Mouse (Mus musculus) heart, embryonic 14.5 days (tissue): Measurements from ENCODE around the gene Gm4559. TPM values are rescaled to one million over a fixed set of nuclear protein-coding genes. Genes with fewer than 3 reads are reported as not detected.
"Not testable (repeated sequence)": the region's sequence is repeated elsewhere in the genome, so short reads cannot be mapped to it uniquely, and the experiment has no call there.

Experiments
- ATAC-seq: fragments of 200-750 bp; cut with Nextera tagmentation; 2 replicates; pipeline ENCODE4 v1.8.0; 2017; ENCODE audit warnings: low read depth, moderate TSS enrichment; ENCODE audit not compliant: insufficient number of reproducible peaks, insufficient read depth, low FRiP score
- H3K27ac ChIP-seq, 2 experiments: fragments of 200-500 bp in 1 of 2; fragments of 300-500 bp in 1 of 2; sonication (generic) in 1 of 2; replicated peaks in 1 of 2; 2 replicates each; pipeline ENCODE4 v1.5.1; 2012 to 2014; ENCODE audit warnings: low read depth in 2 of 2, low read length in 2 of 2, control low read depth in 1 of 2, mild to moderate bottlenecking in 1 of 2, mixed read lengths in 1 of 2; ENCODE audit not compliant: control insufficient read depth in 1 of 2, insufficient read depth in 1 of 2
- H3K27me3 ChIP-seq: fragments of 300-500 bp; sonication (generic); 2 replicates; pipeline ENCODE4 v1.6.1; 2014; ENCODE audit warnings: mild to moderate bottlenecking, low read length, control low read depth; ENCODE audit not compliant: control insufficient read depth, insufficient read depth
- H3K36me3 ChIP-seq: fragments of 300-500 bp; sonication (generic); 2 replicates; pipeline ENCODE4 v1.6.1; 2014; ENCODE audit warnings: mild to moderate bottlenecking, control low read depth, low read length, mixed read lengths; ENCODE audit not compliant: control insufficient read depth, insufficient read depth
- H3K4me1 ChIP-seq, 2 experiments: fragments of 200-500 bp in 1 of 2; fragments of 300-500 bp in 1 of 2; sonication (generic) in 1 of 2; 2 replicates each; pipeline ENCODE4 v1.6.1; 2012 to 2014; ENCODE audit warnings: low read length in 2 of 2, control low read depth in 1 of 2, mixed read lengths in 1 of 2; ENCODE audit not compliant: control insufficient read depth in 2 of 2, insufficient read depth in 2 of 2
- H3K4me2 ChIP-seq: fragments of 300-500 bp; sonication (generic); 2 replicates; pipeline ENCODE4 v1.6.1; 2014; ENCODE audit warnings: mild to moderate bottlenecking, low read length
- H3K4me3 ChIP-seq, 2 experiments: fragments of 200-500 bp in 1 of 2; fragments of 300-500 bp in 1 of 2; sonication (generic) in 1 of 2; 2 replicates each; pipeline ENCODE4 v1.5.1; 2012 to 2014; ENCODE audit warnings: low read length in 2 of 2, mild to moderate bottlenecking in 2 of 2, control low read depth in 1 of 2, low read depth in 1 of 2, moderate library complexity in 1 of 2; ENCODE audit not compliant: control insufficient read depth in 1 of 2, insufficient read depth in 1 of 2
- H3K9ac ChIP-seq: fragments of 300-500 bp; sonication (generic); 2 replicates; pipeline ENCODE4 v1.6.1; 2014; ENCODE audit warnings: mild to moderate bottlenecking, low read length
- H3K9me3 ChIP-seq: fragments of 300-500 bp; sonication (generic); 2 replicates; pipeline ENCODE4 v1.6.1; 2016; ENCODE audit warnings: low read length, control low read depth; ENCODE audit not compliant: control insufficient read depth
- WGBS: fragments of 180-500 bp; shearing (Covaris S2); extraction: QIAGEN DNeasy Blood & Tissue Kit; methylation state at CpG from one replicate; pipeline ENCODE4 v1.1.7; 2014; 5-methylcytosine and 5-hydroxymethylcytosine counted together
- polyA plus RNA-seq: library from polyadenylated mRNA; unstranded; fragments of >200 nt; fragmentation: Nextera tagmentation; extraction: Ambion mirVana; gene quantifications from 2 replicates; pipeline ENCODE4 v1.2.1, GENCODE M21; 2014

Gm4559 gene
- polyA plus RNA-seq, 1 experiment from 2014 or later: not detected

- H3K4me3 ChIP-seq, H3K9me3 ChIP-seq, H3K27ac ChIP-seq, H3K4me2 ChIP-seq, ATAC-seq, H3K36me3 ChIP-seq, H3K4me1 ChIP-seq, H3K27me3 ChIP-seq, H3K9ac ChIP-seq: not testable (repeated sequence)
- WGBS: 47% methylated on average over 9 of the region's 9 CpGs
Observed at GRCm38 (mm10) chr7:142285910-142286612, 11.9 kb upstream of the Gm4559 start.

- peak overlapping the region; percentile 89 for H3K9ac ChIP-seq
- ATAC-seq: no peak
- H3K4me2 ChIP-seq: peak overlapping the region; percentile 95
- no peaks in the 10 kb centered on the region for H3K27me3 ChIP-seq
- H3K4me1 ChIP-seq: peaks cover 7% of the 10 kb centered on the region in 2 experiments
- no peaks in the 10 kb centered on the region for H3K9me3 ChIP-seq
- peak overlapping the region; percentile 32 to 58 for H3K4me3 ChIP-seq
- no peaks in the 10 kb centered on the region for H3K36me3 ChIP-seq
- WGBS: 20% methylated on average over 23 of the region's 23 CpGs
- peak overlapping the region; percentile 47 to 90; a peak in 3 of 4 replicates for H3K27ac ChIP-seq
Observed at GRCm38 (mm10) chr7:142285130-142285835, 11.1 kb upstream of the Gm4559 start.

- Histone ChIP-seq H3K36me3 (no peaks in the 10 kb centered on the region), H3K27ac (peak overlapping the region; percentile 90 to 91), H3K4me2 (peak overlapping the region; percentile 95), H3K9ac (peak overlapping the region; percentile 89), H3K27me3 (no peaks in the 10 kb centered on the region), H3K9me3 (no peaks in the 10 kb centered on the region), H3K4me1 (peaks cover 7% of the 10 kb centered on the region in 2 experiments), H3K4me3 (peak overlapping the region; percentile 45 to 58)
- peak; percentile 70 for ATAC-seq
- under 1% methylated on average over 19 of the region's 19 CpGs for WGBS
Observed at GRCm38 (mm10) chr7:142284615-142285080, 10.5 kb upstream of the Gm4559 start.

- H3K9ac ChIP-seq: peak overlapping the region; percentile 89
- H3K4me2 ChIP-seq: peak overlapping the region; percentile 95
- H3K9me3 ChIP-seq: no peaks in the 10 kb centered on the region
- ATAC-seq: peak; percentile 52; the same call in 1 of the 2 replicates
- H3K4me1 ChIP-seq: peaks cover 7% of the 10 kb centered on the region in 2 experiments
- no peaks in the 10 kb centered on the region for H3K27me3 ChIP-seq
- no peaks in the 10 kb centered on the region for H3K36me3 ChIP-seq
- WGBS: under 1% methylated on average over 38 of the region's 38 CpGs
- H3K27ac ChIP-seq: peak overlapping the region; percentile 90 to 91
- H3K4me3 ChIP-seq: peak overlapping the region; percentile 45 to 58
Observed at GRCm38 (mm10) chr7:142284023-142284591, 9.9 kb upstream of the Gm4559 start.

GRCm38 (mm10) chr7:142282847-142283246, 8.7 kb upstream of the Gm4559 start:
- ATAC-seq, H3K9ac ChIP-seq, H3K4me1 ChIP-seq, H3K4me2 ChIP-seq, H3K27ac ChIP-seq, H3K9me3 ChIP-seq, H3K36me3 ChIP-seq, H3K4me3 ChIP-seq, H3K27me3 ChIP-seq: not testable (repeated sequence)
- 14% methylated on average over 2 of the region's 2 CpGs for WGBS

DNA sequence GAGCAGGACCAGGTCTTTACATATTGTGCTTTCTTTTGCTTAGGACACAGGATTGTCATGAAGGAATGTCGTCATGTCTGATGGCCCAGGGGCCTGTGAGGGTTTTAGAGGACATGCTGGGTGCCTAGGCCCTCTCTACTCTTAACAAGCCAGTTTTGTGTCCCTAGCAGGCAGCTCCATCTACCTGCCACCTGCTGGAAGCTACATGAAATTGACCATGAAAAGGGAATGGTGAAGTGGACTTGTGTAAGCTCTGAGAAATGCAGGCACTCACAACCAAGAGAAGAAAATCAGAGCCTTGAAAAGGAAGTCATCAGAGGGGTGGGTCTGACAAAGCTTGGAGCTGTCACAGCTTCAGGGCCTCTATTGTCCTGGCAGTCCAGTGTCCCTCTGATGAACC, 5.1 kb upstream of the Gm4559 start:
- H3K27ac ChIP-seq, H3K27me3 ChIP-seq, ATAC-seq, H3K4me3 ChIP-seq, H3K4me1 ChIP-seq, H3K9ac ChIP-seq, H3K4me2 ChIP-seq, H3K36me3 ChIP-seq, H3K9me3 ChIP-seq: not testable (repeated sequence)
- WGBS: 71% methylated on average over 1 of the region's 1 CpGs

GRCm38 (mm10) chr7:142278183-142278582, 4.0 kb upstream of the Gm4559 start:
- H3K36me3 ChIP-seq: not testable (repeated sequence)

More at GRCm38 (mm10) chr7:142278183-142278582, 4.0 kb upstream of the Gm4559 start:
- H3K27ac ChIP-seq, H3K27me3 ChIP-seq, H3K9me3 ChIP-seq, H3K4me2 ChIP-seq, ATAC-seq, H3K4me3 ChIP-seq, H3K9ac ChIP-seq: not testable (repeated sequence)
- H3K4me1 ChIP-seq: peaks cover 4 to 12% of the 10 kb centered on the region in 2 experiments
- 0% methylated on average over 3 of the region's 3 CpGs for WGBS
